Mouse (Mus musculus) layer of hippocampus, postnatal 25 days (tissue): ENCODE data around the gene Tnfrsf12a. TPM values are rescaled to one million over a fixed set of nuclear protein-coding genes. Genes with fewer than 3 reads are reported as not detected.
A peak's percentile ranks its signal among the peaks of the same experiment; 100 is the strongest.

ENCODE experiments used
- DNase-seq, 2 experiments: peaks; one replicate each; pipeline ENCODE4 v3.0.0; 2022; ENCODE audit warnings: mixed read lengths in 2 of 2, low spot score in 1 of 2; ENCODE audit errors: extremely low spot score in 1 of 2
- total RNA-seq, 2 experiments: library from RNA; stranded (reverse); gene quantifications; 2 replicates each; pipeline ENCODE4 v1.2.3; 2021

Tnfrsf12a gene
- total RNA-seq, 2 experiments from 2014 or later, result 5.8 to 8.8 TPM

DNA sequence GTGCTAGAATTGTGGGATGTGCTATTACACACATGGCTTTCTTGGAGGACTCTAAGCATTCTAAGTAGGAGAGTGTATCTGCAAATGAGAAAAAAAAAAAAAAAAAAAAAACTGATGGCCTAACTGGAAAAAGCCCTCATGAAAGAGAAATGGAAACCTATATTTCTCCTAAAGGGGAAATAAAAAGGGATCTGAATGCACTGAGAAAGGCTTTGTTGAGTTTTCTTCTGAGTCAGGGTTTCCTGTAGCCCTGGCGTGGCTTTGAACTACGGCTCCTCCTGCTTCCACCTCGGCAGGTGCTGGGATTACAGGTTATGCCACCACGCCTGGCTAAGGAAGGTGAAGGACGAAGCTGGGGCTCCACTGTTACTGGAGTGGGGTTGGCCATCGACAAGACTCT lies 23.3 kb downstream of the Tnfrsf12a start:
- DNase-seq, result no peak

DNA sequence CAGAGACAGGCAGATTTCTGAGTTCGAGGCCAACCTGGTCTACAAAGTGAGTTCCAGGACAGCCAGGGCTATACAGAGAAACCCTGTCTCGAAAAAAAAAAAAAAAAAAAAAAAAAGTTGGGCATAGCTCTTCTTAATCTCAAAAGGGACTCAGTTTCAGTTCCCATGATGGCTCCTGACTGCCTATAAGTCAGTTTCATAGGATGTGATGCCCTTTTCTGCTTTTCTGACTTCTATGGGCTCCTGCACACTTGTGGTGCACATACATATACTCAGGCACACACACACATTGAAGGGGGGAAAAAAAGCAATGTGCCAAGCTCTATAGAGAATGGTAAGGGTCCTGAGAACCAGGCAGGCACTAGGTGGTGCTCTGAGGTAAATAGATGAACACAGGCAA lies 23.9 kb downstream of the Tnfrsf12a start:
- no peak for DNase-seq

DNA sequence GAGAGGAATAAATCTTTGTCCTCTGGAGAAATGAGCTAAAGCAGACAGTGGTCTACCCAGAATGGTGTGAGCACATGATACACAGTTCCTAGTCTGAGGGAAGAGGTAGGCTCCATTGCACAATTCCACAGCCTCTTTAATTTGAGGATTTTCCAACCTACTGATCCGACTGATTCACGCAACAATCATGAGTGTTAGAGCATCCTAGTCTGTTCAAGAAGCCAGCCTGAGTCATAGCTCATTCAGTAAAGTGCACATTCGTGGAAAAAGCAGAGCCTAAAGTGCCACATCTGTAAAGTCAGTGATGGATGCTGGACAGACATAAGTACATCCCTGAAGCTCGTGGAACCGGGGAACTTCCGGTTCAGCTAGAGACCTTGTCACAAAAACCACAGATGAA lies 25.9 kb downstream of the Tnfrsf12a start:
- no peak for DNase-seq

DNA sequence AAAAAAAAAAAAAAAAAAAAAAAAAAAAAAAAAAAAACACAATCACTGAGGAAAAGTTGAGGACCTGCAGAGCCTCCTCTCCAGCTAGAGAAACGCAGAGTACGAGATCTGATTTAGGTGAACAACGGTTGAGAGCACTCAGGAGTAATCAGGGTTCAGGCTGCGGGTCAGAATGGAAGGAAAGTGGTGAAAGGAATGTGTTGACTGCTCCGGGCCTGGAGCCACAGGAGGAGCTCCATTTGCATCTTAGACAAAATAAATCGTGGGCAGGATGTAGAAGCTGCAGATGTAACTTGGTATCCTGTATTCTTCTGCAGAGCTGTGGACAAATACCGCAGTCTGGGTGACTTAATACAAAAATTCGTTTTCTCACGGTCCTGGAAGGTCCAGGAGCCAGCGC lies 31.4 kb downstream of the Tnfrsf12a start:
- no peak for DNase-seq

DNA sequence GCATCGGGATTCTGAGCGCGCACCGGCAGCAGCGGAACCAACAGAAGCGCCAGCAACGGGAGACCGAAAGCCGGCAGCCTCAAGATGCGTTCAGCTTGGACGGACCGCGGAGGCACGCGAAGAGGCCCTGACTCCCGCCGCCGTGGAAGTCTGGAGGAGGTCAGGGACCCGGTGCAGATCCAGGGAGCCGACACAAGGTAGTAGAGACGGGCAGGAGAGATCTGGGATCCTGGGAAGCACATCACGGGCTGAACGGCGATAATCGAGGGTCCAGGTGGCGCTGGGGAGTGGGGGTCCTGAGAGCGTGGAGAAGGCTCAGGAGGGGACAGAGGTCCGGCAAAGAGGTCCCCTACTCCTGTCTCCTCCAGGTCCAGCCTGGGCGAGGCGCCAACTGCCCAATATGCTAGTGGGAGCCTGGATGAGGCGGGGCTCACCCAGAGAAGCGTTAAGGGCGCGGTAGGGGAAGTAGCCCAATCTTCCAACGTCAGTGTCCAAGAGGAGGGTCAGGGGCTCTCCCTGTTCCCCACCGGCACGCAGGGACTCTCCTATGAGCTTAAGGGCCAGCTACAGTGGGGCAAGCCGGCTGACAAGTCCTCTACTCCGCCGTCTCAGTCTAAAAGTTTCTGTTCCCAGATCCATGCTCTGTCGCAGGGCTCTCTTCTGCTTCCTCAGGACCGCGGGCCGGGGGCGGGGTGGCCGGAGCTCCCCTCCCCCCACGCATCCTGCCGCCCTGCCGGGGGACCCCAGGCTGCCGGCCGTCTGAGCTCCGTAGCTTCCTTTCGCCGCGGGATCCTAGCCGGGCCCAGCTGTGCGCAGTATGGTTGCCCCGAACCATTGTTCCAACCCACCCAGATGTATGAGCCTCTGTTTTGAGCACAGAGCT lies 32.4 kb downstream of the Tnfrsf12a start, which contains the start of gene Mmp25:
Mmp25 (minus strand) TSS at position 665 of the 883 bp plus-strand sequence.
- DNase-seq, result no peak

DNA sequence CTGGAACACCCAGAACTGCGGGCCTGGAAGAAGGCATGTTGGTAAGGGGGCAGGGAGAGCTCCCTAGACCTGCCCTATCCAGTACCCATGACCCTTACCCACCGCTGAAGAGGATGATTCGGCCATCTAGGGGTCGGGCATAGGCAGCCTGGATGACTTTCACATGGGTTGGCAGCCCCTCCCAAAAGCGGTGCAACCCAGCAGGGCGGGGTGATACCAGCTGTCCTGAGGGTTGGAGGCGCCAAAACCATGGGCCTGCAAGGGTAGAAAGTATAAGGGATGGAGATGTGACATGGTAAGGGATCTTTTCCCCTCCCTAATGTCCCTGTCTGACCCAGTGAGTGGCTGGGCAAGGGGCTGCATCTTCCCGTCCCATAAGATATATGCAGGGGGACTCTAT lies 46.0 kb downstream of the Tnfrsf12a start:
- DNase-seq, result no peak

DNA sequence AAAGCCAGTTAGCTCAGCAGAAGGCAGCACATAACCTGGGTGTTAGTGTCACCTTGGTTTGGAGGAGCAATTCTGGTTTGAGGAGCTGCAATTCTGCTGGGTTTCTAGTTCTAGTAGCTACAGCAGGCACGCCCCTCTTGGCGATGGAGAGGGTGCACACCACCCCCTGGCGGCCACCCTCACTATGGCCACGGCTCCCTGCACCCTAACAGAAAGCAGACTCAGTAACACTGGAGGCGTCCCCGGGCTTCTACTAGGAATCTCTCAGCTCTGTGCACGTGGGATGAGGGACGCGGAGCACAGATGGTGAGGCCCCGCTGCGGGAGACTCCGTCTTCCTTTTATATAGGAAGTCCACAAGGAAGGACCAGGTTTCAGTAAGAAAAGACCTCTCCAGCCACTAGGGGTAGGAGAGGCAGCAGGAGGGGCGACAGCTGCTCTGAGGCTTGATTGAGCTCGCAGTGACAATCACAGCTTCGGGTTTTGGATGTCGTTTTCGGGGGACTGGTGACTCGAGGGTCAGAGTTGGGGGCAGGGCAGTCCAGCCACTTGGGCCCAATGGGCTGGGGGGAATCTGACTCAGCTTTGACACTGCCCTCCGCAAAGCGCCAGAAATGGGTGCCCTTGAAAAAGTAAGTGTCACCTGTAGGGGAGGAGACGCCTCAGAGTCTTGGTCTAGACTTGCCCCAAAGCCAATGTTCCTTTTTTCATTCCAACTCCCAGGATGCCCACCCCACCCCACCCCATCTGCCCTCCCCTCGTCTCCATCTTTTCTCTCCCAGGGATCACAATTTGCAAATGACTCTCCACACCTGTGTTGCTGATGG lies 46.9 kb downstream of the Tnfrsf12a start:
- peak; percentile 83 to 86 for DNase-seq

DNA sequence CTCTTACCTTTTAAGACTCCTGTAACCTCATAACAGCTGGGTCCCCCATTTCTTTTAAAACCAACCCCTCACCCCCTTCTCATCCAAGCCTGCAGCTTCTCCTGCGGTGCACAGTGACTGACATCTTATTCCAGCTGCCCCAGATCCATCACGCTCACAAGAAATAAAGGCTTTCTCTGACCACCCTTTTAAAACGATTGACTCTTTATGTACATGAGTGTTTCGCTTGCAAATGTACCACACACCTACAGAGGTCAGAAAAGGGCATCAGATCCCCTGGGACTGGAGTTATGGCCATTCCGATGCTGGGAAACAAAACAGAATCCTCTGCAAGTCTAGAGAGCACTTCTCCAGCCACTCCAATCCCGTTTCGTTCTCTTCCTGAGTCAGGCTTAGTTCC lies 49.5 kb downstream of the Tnfrsf12a start:
- no peak for DNase-seq

Other genes starting within 250 kb of the Tnfrsf12a start
- gene Vmn2r117, start 197.8 kb downstream of the Tnfrsf12a start, total RNA-seq, result not detected
- 1 to 10 TPM; 5.5 to 7.6 TPM for gene Zfp213, start 113.2 kb downstream of the Tnfrsf12a start, total RNA-seq
- gene Zfp13, start 78.0 kb downstream of the Tnfrsf12a start, total RNA-seq, result 10 to 100 TPM; 30.2 to 35.1 TPM
- not detected for gene Zscan10, start 76.6 kb downstream of the Tnfrsf12a start, total RNA-seq
- gene Mmp25, start 32.2 kb downstream of the Tnfrsf12a start, total RNA-seq, result under 1 TPM; 0.19 to 0.22 TPM
- gene Bicdl2, start 17.0 kb downstream of the Tnfrsf12a start, total RNA-seq, result not detected
- gene Hcfc1r1, start 3.9 kb downstream of the Tnfrsf12a start, total RNA-seq, result 100 to 1,000 TPM; 119 to 129 TPM
- gene Thoc6, start 3.6 kb downstream of the Tnfrsf12a start, total RNA-seq, result 10 to 100 TPM in 1 of 2 experiments, 1 to 10 TPM in 1; 9.0 to 10.1 TPM
- gene Cldn6, start 1.8 kb upstream of the Tnfrsf12a start, total RNA-seq, result not detected
- gene Cldn9, start 6.6 kb upstream of the Tnfrsf12a start, total RNA-seq, result not detected
- under 1 TPM; 0.17 to 0.61 TPM for gene 1520401A03Rik, start 45.3 kb upstream of the Tnfrsf12a start, total RNA-seq
- gene Pkmyt1, start 48.9 kb upstream of the Tnfrsf12a start, total RNA-seq, result 1 to 10 TPM; 2.7 to 3.7 TPM
- 10 to 100 TPM; 55.1 to 58.7 TPM for gene Paqr4, start 63.4 kb upstream of the Tnfrsf12a start, total RNA-seq
- under 1 TPM; 0.28 to 0.49 TPM for gene Kremen2, start 68.4 kb upstream of the Tnfrsf12a start, total RNA-seq
- gene Flywch1, start 94.1 kb upstream of the Tnfrsf12a start, total RNA-seq, result 100 to 1,000 TPM; 263 to 298 TPM
- gene Flywch2, start 108.6 kb upstream of the Tnfrsf12a start, total RNA-seq, result 10 to 100 TPM; 11.3 to 18.4 TPM
- 100 to 1,000 TPM; 400 to 605 TPM for gene Srrm2, start 113.1 kb upstream of the Tnfrsf12a start, total RNA-seq
- 100 to 1,000 TPM; 381 to 387 TPM for gene Elob, start 151.7 kb upstream of the Tnfrsf12a start, total RNA-seq
- gene Prss33, start 158.6 kb upstream of the Tnfrsf12a start, total RNA-seq, result not detected
- not detected for gene Prss32, start 166.4 kb upstream of the Tnfrsf12a start, total RNA-seq
- 1 to 10 TPM; 1.8 to 2.0 TPM for gene Prss41, start 166.7 kb upstream of the Tnfrsf12a start, total RNA-seq
- not detected for gene Prss21, start 190.6 kb upstream of the Tnfrsf12a start, total RNA-seq
- gene Dcpp1, start 203.4 kb upstream of the Tnfrsf12a start, total RNA-seq, result not detected
- gene Dcpp2, start 203.4 kb upstream of the Tnfrsf12a start, total RNA-seq, result not detected
- not detected for gene Dcpp3, start 240.0 kb upstream of the Tnfrsf12a start, total RNA-seq